Mouse (Mus musculus) C2C12 (cell line): ENCODE data around the gene Ubr7.

Experiments
- CTCF ChIP-seq: IDR thresholded peaks from one replicate; pipeline ENCODE4 v1.5.1; 2011; ENCODE audit not compliant: control insufficient read depth, insufficient read depth, insufficient read length
- FOSL1 ChIP-seq: IDR thresholded peaks from one replicate; pipeline ENCODE4 v1.8.0; 2011; ENCODE audit warnings: mild to moderate bottlenecking, low read length; ENCODE audit not compliant: poor library complexity, insufficient read depth, severe bottlenecking
- MAX ChIP-seq: IDR thresholded peaks from one replicate; pipeline ENCODE4 v1.6.1; 2011; ENCODE audit warnings: mild to moderate bottlenecking, control low read depth
- MYOD1 ChIP-seq: IDR thresholded peaks from one replicate; pipeline ENCODE4 v1.6.1; 2011; ENCODE audit warnings: low read depth; ENCODE audit not compliant: control insufficient read depth, insufficient read length
- USF1 ChIP-seq: IDR thresholded peaks from one replicate; pipeline ENCODE4 v1.6.1; 2011; ENCODE audit warnings: low read depth, mild to moderate bottlenecking, control low read depth, moderate library complexity

DNA sequence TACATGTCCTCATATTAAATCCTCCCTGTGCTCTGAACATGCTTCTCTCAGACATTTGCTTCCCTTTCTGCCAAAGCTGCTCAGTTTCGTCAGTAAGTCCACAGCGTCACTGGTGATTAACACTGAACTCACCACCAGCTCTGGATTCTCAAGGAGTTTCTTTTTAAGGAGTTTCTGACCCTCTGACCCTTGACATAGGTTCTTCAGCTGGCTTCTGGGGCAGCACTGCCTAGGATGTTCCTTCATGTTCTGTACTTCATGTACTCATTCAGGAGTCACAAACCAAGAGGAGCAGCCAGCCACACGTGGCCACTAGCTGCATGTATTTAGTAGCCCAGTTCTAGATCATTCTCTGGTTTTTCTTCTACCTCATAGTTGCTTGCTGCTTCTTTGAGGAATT lies 9.5 kb upstream of the Ubr7 start:
- TF ChIP-seq CTCF (no peak), USF1 (no peak), MYOD1 (no peak), MAX (no peak), FOSL1 (no peak)
